Mouse (Mus musculus): Measurements from ENCODE around the gene Gas2. TPM values are rescaled to one million over a fixed set of nuclear protein-coding genes. Genes with fewer than 3 reads are reported as not detected.

The Gas2 gene
- polyA plus RNA-seq, 1 experiment from 2014 or later = 19.7 TPM

GRCm38 (mm10) chr7:51973526-51973925 is 111.7 kb downstream of the Gas2 start:
- Histone ChIP-seq H3K9ac (replicated peaks) (no peak overlapping the region), H3K27me3 (no peaks in the 10 kb centered on the region), H3K36me3 (no peaks in the 10 kb centered on the region), H3K9me3 (no peaks in the 10 kb centered on the region), H3K4me2 (replicated peaks) (no peak overlapping the region), H3K4me1 (peaks cover 20% of the 10 kb centered on the region; the same call in 1 of the 2 replicates), H3K27ac (replicated peaks) (no peak overlapping the region), H3K4me3 (no peak overlapping the region)
- 57% methylated on average over 2 of the region's 2 CpGs for WGBS
- no peak for ATAC-seq (replicated peaks)

DNA sequence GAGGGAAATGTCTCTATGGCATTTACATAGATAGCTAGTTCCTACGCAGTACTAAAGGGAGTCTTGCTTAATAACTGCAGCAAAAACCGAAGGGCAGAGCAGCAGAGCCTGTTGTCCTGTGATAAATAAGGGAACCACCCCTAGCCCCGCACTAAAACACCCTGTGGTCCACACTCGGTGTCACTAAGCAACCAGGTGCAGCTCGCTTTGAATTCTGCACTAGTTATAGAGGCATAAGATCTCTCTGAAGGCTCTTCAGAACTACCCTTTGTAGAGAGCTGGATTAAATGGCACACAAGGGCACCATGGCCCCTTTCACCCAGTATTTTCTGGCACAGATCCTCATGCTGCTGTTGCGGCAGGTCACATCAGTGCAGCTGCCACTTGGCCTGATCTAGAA is 113.4 kb downstream of the Gas2 start:
- no peaks in the 10 kb centered on the region for H3K36me3 ChIP-seq
- no peak overlapping the region for H3K4me3 ChIP-seq
- peak; percentile 65; the same call in 1 of the 2 replicates for ATAC-seq (replicated peaks)
- no peak overlapping the region for H3K4me2 ChIP-seq (replicated peaks)
- H3K9ac ChIP-seq (replicated peaks) = no peak overlapping the region
- H3K27me3 ChIP-seq = no peaks in the 10 kb centered on the region
- 39% methylated on average over 6 of the region's 6 CpGs for WGBS
- H3K27ac ChIP-seq (replicated peaks) = 0 out of 2 replicates have a peak overlapping the region, but pooled peaks have one; percentile 3
- peaks cover 20% of the 10 kb centered on the region; the same call in 1 of the 2 replicates for H3K4me1 ChIP-seq
- no peaks in the 10 kb centered on the region for H3K9me3 ChIP-seq

- 48% methylated on average over 5 of the region's 5 CpGs for WGBS
- Histone ChIP-seq H3K4me2 (replicated peaks) (no peak overlapping the region), H3K4me3 (no peak overlapping the region), H3K9me3 (no peaks in the 10 kb centered on the region), H3K27me3 (no peaks in the 10 kb centered on the region), H3K4me1 (peaks cover 10% of the 10 kb centered on the region; the same call in 1 of the 2 replicates), H3K36me3 (no peaks in the 10 kb centered on the region), H3K27ac (replicated peaks) (no peak overlapping the region), H3K9ac (replicated peaks) (no peak overlapping the region)
- no peak; the same call in 1 of the 2 replicates for ATAC-seq (replicated peaks)
These were observed 117.5 kb downstream of the Gas2 start for GRCm38 (mm10) chr7:51979271-51979670.

GRCm38 (mm10) chr7:51982303-51982702 is 120.5 kb downstream of the Gas2 start:
- no peaks in the 10 kb centered on the region for H3K4me1 ChIP-seq
- H3K27ac ChIP-seq (replicated peaks) = no peak overlapping the region
- H3K4me2 ChIP-seq (replicated peaks) = no peak overlapping the region
- ATAC-seq (replicated peaks) = no peak
- H3K9me3 ChIP-seq = no peaks in the 10 kb centered on the region
- H3K27me3 ChIP-seq = no peaks in the 10 kb centered on the region
- no peak overlapping the region for H3K9ac ChIP-seq (replicated peaks)
- WGBS = 17% methylated on average over 1 of the region's 1 CpGs
- no peak overlapping the region for H3K4me3 ChIP-seq
- no peaks in the 10 kb centered on the region for H3K36me3 ChIP-seq

GRCm38 (mm10) chr7:51985763-51986162 is 123.9 kb downstream of the Gas2 start:
- ATAC-seq (replicated peaks) = no peak
- Histone ChIP-seq H3K4me1 (no peaks in the 10 kb centered on the region), H3K27me3 (no peaks in the 10 kb centered on the region), H3K9ac (replicated peaks) (no peak overlapping the region), H3K4me2 (replicated peaks) (no peak overlapping the region), H3K36me3 (no peaks in the 10 kb centered on the region), H3K9me3 (no peaks in the 10 kb centered on the region), H3K4me3 (no peak overlapping the region), H3K27ac (replicated peaks) (no peak overlapping the region)
- WGBS = 76% methylated on average over 6 of the region's 6 CpGs

- H3K4me2 ChIP-seq (replicated peaks) = no peak overlapping the region
- ATAC-seq (replicated peaks) = no peak
These were observed 125.1 kb downstream of the Gas2 start for GRCm38 (mm10) chr7:51986909-51987308.

DNA sequence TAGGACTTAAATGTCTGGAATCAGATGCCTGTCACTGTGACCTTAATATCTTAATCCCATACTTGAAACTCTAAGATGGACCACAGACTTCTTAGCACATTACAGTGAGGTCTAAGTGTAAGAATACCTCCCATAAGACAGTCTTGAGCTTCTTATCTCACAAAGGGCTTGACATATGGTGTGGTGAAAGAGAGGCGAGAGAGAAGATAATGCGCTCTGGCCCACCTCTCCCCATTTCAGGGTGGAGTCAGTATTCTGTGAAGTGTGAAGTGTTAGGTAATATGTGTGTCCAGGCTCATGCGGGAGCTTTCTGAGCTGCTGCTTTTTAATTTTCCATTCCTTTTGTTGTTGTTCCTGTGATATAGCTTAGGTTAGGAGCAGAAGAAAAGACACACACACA is 129.2 kb downstream of the Gas2 start:
- H3K27me3 ChIP-seq = no peaks in the 10 kb centered on the region
- H3K9ac ChIP-seq (replicated peaks) = no peak overlapping the region
- no peak overlapping the region for H3K27ac ChIP-seq (replicated peaks)
- H3K9me3 ChIP-seq = no peaks in the 10 kb centered on the region
- no peaks in the 10 kb centered on the region for H3K36me3 ChIP-seq
- H3K4me3 ChIP-seq = no peak overlapping the region
- no peak overlapping the region for H3K4me2 ChIP-seq (replicated peaks)
- WGBS = 86% methylated on average over 3 of the region's 3 CpGs
- no peaks in the 10 kb centered on the region for H3K4me1 ChIP-seq
- no peak for ATAC-seq (replicated peaks)

More at GRCm38 (mm10) chr7:51986909-51987308, 125.1 kb downstream of the Gas2 start:
- H3K27ac ChIP-seq (replicated peaks) = no peak overlapping the region
- no peak overlapping the region for H3K4me3 ChIP-seq
- WGBS = 76% methylated on average over 6 of the region's 6 CpGs
- no peaks in the 10 kb centered on the region for H3K36me3 ChIP-seq
- no peaks in the 10 kb centered on the region for H3K9me3 ChIP-seq
- H3K9ac ChIP-seq (replicated peaks) = no peak overlapping the region
- H3K4me1 ChIP-seq = no peaks in the 10 kb centered on the region
- H3K27me3 ChIP-seq = no peaks in the 10 kb centered on the region

- Histone ChIP-seq H3K4me3 (peak within 1 kb of the TSS; percentile 87), H3K36me3 (peaks cover 4% of the 10 kb centered on the region; the same call in 1 of the 2 replicates), H3K4me1 (peaks cover 13% of the 10 kb centered on the region), H3K4me2 (replicated peaks) (peak within 1 kb of the TSS; percentile 70), H3K9ac (replicated peaks) (peak within 1 kb of the TSS; percentile 75), H3K27ac (replicated peaks) (peak within 1 kb of the TSS; percentile 80), H3K9me3 (no peaks in the 10 kb centered on the region), H3K27me3 (no peaks in the 10 kb centered on the region)
- 0% methylated on average over 32 of the region's 47 CpGs for WGBS
- peak; percentile 97 for ATAC-seq (replicated peaks)
These were observed 143.9 kb downstream of the Gas2 start, which contains the start of gene Svip for GRCm38 (mm10) chr7:52005511-52006295. Gene Svip, minus strand, starts transcription at chr7:52006018.

DNA sequence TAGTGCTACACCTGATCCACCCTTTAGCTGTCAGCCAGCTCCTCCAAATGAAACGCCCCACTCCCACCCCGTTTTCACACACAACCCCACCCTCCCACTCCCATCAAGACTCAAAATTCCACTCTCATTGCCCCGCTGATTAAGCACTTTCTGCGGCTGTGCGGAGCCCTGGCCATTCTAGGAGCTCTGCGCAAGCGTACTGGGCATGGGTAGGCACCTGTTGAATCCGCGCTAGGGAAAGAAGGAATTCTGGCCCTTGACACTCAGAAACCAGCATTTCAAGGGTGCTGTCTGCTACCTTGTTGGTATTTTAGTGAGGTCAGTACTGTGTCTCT is 144.4 kb downstream of the Gas2 start:
- WGBS = 1% methylated on average over 9 of the region's 9 CpGs
- peaks cover 2% of the 10 kb centered on the region; the same call in 1 of the 2 replicates for H3K36me3 ChIP-seq
- peaks cover 13% of the 10 kb centered on the region for H3K4me1 ChIP-seq
- peak overlapping the region; percentile 70 for H3K4me2 ChIP-seq (replicated peaks)
- H3K4me3 ChIP-seq = peak overlapping the region; percentile 87
- H3K9ac ChIP-seq (replicated peaks) = 0 out of 2 replicates have a peak overlapping the region, but pooled peaks have one; percentile 75
- ATAC-seq (replicated peaks) = peak; percentile 84
- no peaks in the 10 kb centered on the region for H3K27me3 ChIP-seq
- H3K9me3 ChIP-seq = no peaks in the 10 kb centered on the region
- H3K27ac ChIP-seq (replicated peaks) = 0 out of 2 replicates have a peak overlapping the region, but pooled peaks have one; percentile 16

DNA sequence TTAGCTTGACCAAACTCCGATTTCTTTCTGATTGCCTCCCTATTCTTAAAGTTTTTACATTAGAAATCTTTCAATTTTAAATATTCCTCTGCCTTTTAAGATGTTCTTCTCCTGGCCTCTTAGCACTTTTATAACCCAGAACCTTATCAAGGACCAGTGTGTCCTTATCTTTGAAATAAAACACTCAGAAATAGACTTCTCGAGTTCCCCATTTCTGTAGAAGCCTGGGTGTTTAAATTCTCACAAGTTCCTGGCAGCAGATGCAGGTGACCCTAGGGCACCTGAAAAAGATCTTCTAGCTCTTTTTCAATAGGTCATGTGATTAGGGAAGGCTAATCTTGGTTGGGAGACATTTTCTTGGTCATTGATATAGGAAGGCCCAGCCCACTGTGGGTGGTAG is 145.3 kb downstream of the Gas2 start:
- 95% methylated on average over 2 of the region's 2 CpGs for WGBS
- no peaks in the 10 kb centered on the region for H3K9me3 ChIP-seq
- H3K27me3 ChIP-seq = no peaks in the 10 kb centered on the region
- no peak for ATAC-seq (replicated peaks)
- H3K4me2 ChIP-seq (replicated peaks) = no peak overlapping the region
- peaks cover 13% of the 10 kb centered on the region for H3K4me1 ChIP-seq
- no peak overlapping the region for H3K9ac ChIP-seq (replicated peaks)
- no peak overlapping the region for H3K27ac ChIP-seq (replicated peaks)
- H3K36me3 ChIP-seq = no peaks in the 10 kb centered on the region
- H3K4me3 ChIP-seq = no peak overlapping the region

DNA sequence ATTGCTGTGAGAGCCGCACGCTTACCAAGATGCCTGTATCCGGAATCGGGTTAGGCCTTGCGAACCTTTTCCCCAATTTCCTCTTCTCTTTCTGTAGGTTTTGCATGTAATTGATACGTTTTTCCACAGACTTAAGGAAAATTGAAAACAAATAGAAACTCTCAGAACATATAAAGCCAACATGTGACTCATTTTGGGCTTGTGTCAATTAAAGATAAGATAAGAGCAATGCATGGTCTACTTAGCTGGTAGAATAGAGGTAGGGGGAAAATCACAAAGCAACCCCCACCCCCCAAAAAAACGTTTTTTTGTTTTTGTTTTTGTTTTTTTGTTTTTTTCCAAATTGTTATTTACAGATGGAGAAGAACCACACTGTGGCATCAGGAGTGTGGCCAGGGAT is 151.6 kb downstream of the Gas2 start:
- Histone ChIP-seq H3K36me3 (no peaks in the 10 kb centered on the region), H3K4me1 (no peaks in the 10 kb centered on the region), H3K27me3 (no peaks in the 10 kb centered on the region), H3K27ac (replicated peaks) (no peak overlapping the region), H3K4me2 (replicated peaks) (no peak overlapping the region), H3K4me3 (no peak overlapping the region), H3K9ac (replicated peaks) (no peak overlapping the region), H3K9me3 (no peaks in the 10 kb centered on the region)
- ATAC-seq (replicated peaks) = no peak
- 78% methylated on average over 7 of the region's 7 CpGs for WGBS

DNA sequence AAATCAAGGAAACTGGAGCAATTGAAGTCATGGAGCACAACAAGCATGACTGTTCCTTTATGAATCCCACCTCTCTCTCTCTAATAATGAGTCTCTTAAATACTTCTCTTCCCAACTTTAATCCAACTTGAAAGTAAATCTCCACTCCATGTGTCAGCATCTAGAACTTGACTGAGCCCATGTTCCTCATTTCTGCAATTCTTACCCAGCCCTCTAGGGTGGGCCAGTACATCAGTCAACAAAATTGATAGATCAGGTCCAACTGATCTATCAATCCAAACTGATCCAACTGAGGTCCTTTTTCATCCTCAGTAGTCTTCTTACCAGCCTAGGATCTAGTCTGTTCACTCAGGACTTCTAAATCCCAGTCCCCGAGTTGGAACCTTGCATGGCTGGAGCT is 153.4 kb downstream of the Gas2 start:
- no peak for ATAC-seq (replicated peaks)
- Histone ChIP-seq H3K27ac (replicated peaks) (no peak overlapping the region), H3K9ac (replicated peaks) (no peak overlapping the region), H3K4me1 (no peaks in the 10 kb centered on the region), H3K4me3 (no peak overlapping the region), H3K4me2 (replicated peaks) (no peak overlapping the region), H3K27me3 (no peaks in the 10 kb centered on the region), H3K9me3 (no peaks in the 10 kb centered on the region), H3K36me3 (no peaks in the 10 kb centered on the region)
- WGBS = 89% methylated on average over 1 of the region's 1 CpGs

All from forebrain, embryonic 15.5 days (tissue).